Mouse (Mus musculus): ENCODE measurements around the gene Fbln2.
A peak's percentile ranks its signal among the peaks of the same experiment; 100 is the strongest.

Fbln2 gene

GRCm38 (mm10) chr6:91231000-91231399 lies 18.7 kb downstream of the Fbln2 start:
- DNase-seq (ENCODE audit: low spot score) = peak; percentile 44

- DNase-seq (ENCODE audit: low spot score) = no peak
Measured at GRCm38 (mm10) chr6:91231523-91231922, 19.3 kb downstream of the Fbln2 start.

- no peak for DNase-seq (ENCODE audit: low spot score)
Measured at GRCm38 (mm10) chr6:91233011-91233410, 20.8 kb downstream of the Fbln2 start.

- no peak for DNase-seq (ENCODE audit: low spot score)
Measured at GRCm38 (mm10) chr6:91233424-91234015, 21.3 kb downstream of the Fbln2 start.

GRCm38 (mm10) chr6:91236006-91236405 lies 23.8 kb downstream of the Fbln2 start:
- DNase-seq (ENCODE audit: low spot score) = peak; percentile 81

GRCm38 (mm10) chr6:91236429-91236828 lies 24.2 kb downstream of the Fbln2 start:
- DNase-seq (ENCODE audit: low spot score) = peak; percentile 88

GRCm38 (mm10) chr6:91237273-91237672 lies 25.0 kb downstream of the Fbln2 start:
- DNase-seq (ENCODE audit: low spot score) = no peak

GRCm38 (mm10) chr6:91240537-91240936 lies 28.3 kb downstream of the Fbln2 start:
- DNase-seq (ENCODE audit: low spot score) = no peak

GRCm38 (mm10) chr6:91240964-91241363 lies 28.7 kb downstream of the Fbln2 start:
- no peak for DNase-seq (ENCODE audit: low spot score)

- no peak for DNase-seq (ENCODE audit: low spot score)
Measured at GRCm38 (mm10) chr6:91243395-91243794, 31.1 kb downstream of the Fbln2 start.

GRCm38 (mm10) chr6:91244331-91244730 lies 32.1 kb downstream of the Fbln2 start:
- DNase-seq (ENCODE audit: low spot score) = no peak

- no peak for DNase-seq (ENCODE audit: low spot score)
Measured at GRCm38 (mm10) chr6:91245331-91245730, 33.1 kb downstream of the Fbln2 start.

- DNase-seq (ENCODE audit: low spot score) = no peak
Measured at GRCm38 (mm10) chr6:91247343-91247742, 35.1 kb downstream of the Fbln2 start.

- no peak for DNase-seq (ENCODE audit: low spot score)
Measured at GRCm38 (mm10) chr6:91248627-91249026, 36.4 kb downstream of the Fbln2 start.

GRCm38 (mm10) chr6:91249797-91250196 lies 37.5 kb downstream of the Fbln2 start:
- no peak for DNase-seq (ENCODE audit: low spot score)

- peak; percentile 90 for DNase-seq (ENCODE audit: low spot score)
Measured at GRCm38 (mm10) chr6:91259440-91260120, 47.3 kb downstream of the Fbln2 start.

GRCm38 (mm10) chr6:91260347-91260986 lies 48.2 kb downstream of the Fbln2 start:
- DNase-seq (ENCODE audit: low spot score) = peak; percentile 85

- DNase-seq (ENCODE audit: low spot score) = no peak
Measured at GRCm38 (mm10) chr6:91260987-91261367, 48.7 kb downstream of the Fbln2 start.

GRCm38 (mm10) chr6:91265616-91266015 lies 53.4 kb downstream of the Fbln2 start:
- no peak for DNase-seq (ENCODE audit: low spot score)

GRCm38 (mm10) chr6:91266647-91267046 lies 54.4 kb downstream of the Fbln2 start:
- no peak for DNase-seq (ENCODE audit: low spot score)

- no peak for DNase-seq (ENCODE audit: low spot score)
Measured at GRCm38 (mm10) chr6:91268318-91268717, 56.1 kb downstream of the Fbln2 start.

GRCm38 (mm10) chr6:91277549-91277948 lies 65.3 kb downstream of the Fbln2 start:
- DNase-seq (ENCODE audit: low spot score) = peak; percentile 74

- no peak for DNase-seq (ENCODE audit: low spot score)
Measured at GRCm38 (mm10) chr6:91278302-91278701, 66.0 kb downstream of the Fbln2 start.
